Mouse (Mus musculus) liver, embryonic 14.5 days (tissue): Measurements from ENCODE around the gene Plau. TPM values are rescaled to one million over a fixed set of nuclear protein-coding genes. Genes with fewer than 3 reads are reported as not detected.

Experiments
- ATAC-seq: fragments of 200-750 bp; cut with Nextera tagmentation; 2 replicates; pipeline ENCODE4 v1.8.0; 2017; ENCODE audit warnings: moderate number of reproducible peaks, mild to moderate bottlenecking, moderate library complexity; ENCODE audit not compliant: insufficient read depth
- DNase-seq, 3 experiments: peaks; one replicate each; pipeline ENCODE4 v3.0.0-alpha.2; 2012 to 2013; ENCODE audit warnings: low read depth in 3 of 3, low spot score in 3 of 3
- H3K27ac ChIP-seq: fragments of 300-500 bp; sonication (generic); 2 replicates; pipeline ENCODE4 v1.5.1; 2014; ENCODE audit warnings: moderate library complexity, mild to moderate bottlenecking, control low read depth, inconsistent platforms
- H3K27me3 ChIP-seq: fragments of 300-500 bp; sonication (generic); 2 replicates; pipeline ENCODE4 v1.6.1; 2014; ENCODE audit warnings: mild to moderate bottlenecking, low read length, moderate library complexity; ENCODE audit not compliant: control insufficient read depth, insufficient read depth
- H3K36me3 ChIP-seq: fragments of 300-500 bp; sonication (generic); replicated peaks from 2 replicates; pipeline ENCODE4 v1.6.1; 2014; ENCODE audit warnings: low read depth; ENCODE audit not compliant: control insufficient read depth, insufficient read depth
- H3K4me1 ChIP-seq, 2 experiments: fragments of 200-500 bp in 1 of 2; fragments of 300-500 bp in 1 of 2; sonication (generic) in 1 of 2; replicated peaks; 2 replicates each; pipeline ENCODE4 v1.6.1; 2012 to 2014; ENCODE audit warnings: antibody characterized with exemption in 1 of 2, inconsistent platforms in 1 of 2, low read length in 1 of 2; ENCODE audit not compliant: control insufficient read depth in 2 of 2, insufficient read depth in 2 of 2
- H3K4me2 ChIP-seq: fragments of 300-500 bp; sonication (generic); 2 replicates; pipeline ENCODE4 v1.6.1; 2014; ENCODE audit warnings: low read depth, mild to moderate bottlenecking, control low read depth, moderate library complexity
- H3K4me3 ChIP-seq, 2 experiments: fragments of 200-500 bp in 1 of 2; fragments of 300-500 bp in 1 of 2; sonication (generic) in 1 of 2; 2 replicates each; pipeline ENCODE4 v1.5.1; 2012 to 2014; ENCODE audit warnings: low read depth in 2 of 2, low read length in 2 of 2, mild to moderate bottlenecking in 2 of 2, control low read depth in 1 of 2, inconsistent platforms in 1 of 2, moderate library complexity in 1 of 2; ENCODE audit not compliant: insufficient read depth in 1 of 2
- H3K9ac ChIP-seq: fragments of 300-500 bp; sonication (generic); replicated peaks from 2 replicates; pipeline ENCODE4 v1.6.1; 2014; ENCODE audit warnings: mild to moderate bottlenecking, control low read depth, moderate library complexity
- H3K9me3 ChIP-seq: fragments of 300-500 bp; sonication (generic); 2 replicates; pipeline ENCODE4 v1.6.1; 2016; ENCODE audit warnings: low read length, mixed read lengths; ENCODE audit not compliant: control insufficient read depth
- CTCF ChIP-seq: IDR thresholded peaks from 2 replicates; pipeline ENCODE4 v1.5.1; 2016; ENCODE audit warnings: antibody characterized with exemption, low read depth, control low read depth
- EP300 ChIP-seq: IDR thresholded peaks from 2 replicates; pipeline ENCODE4 v1.6.1; 2016; ENCODE audit warnings: antibody characterized with exemption, low read depth
- WGBS: fragments of 180-500 bp; shearing (Covaris S2); extraction: QIAGEN DNeasy Blood & Tissue Kit; methylation state at CpG from one replicate; pipeline ENCODE4 v1.1.7; 2014; ENCODE audit not compliant: insufficient replicate concordance; 5-methylcytosine and 5-hydroxymethylcytosine counted together
- polyA plus RNA-seq, 2 experiments: library from polyadenylated mRNA; depleted of rRNA in 1 of 2; stranded (reverse) in 1 of 2; unstranded in 1 of 2; fragments of >200 nt; fragmentation: Nextera tagmentation in 1 of 2; extraction: Ambion mirVana in 1 of 2; gene quantifications; 2 replicates each; pipeline versions ENCODE4 v1.2.1 to v1.2.3; 2012 to 2014

The Plau gene
- polyA plus RNA-seq, 2 experiments = 0.57 to 1.3 TPM

DNA sequence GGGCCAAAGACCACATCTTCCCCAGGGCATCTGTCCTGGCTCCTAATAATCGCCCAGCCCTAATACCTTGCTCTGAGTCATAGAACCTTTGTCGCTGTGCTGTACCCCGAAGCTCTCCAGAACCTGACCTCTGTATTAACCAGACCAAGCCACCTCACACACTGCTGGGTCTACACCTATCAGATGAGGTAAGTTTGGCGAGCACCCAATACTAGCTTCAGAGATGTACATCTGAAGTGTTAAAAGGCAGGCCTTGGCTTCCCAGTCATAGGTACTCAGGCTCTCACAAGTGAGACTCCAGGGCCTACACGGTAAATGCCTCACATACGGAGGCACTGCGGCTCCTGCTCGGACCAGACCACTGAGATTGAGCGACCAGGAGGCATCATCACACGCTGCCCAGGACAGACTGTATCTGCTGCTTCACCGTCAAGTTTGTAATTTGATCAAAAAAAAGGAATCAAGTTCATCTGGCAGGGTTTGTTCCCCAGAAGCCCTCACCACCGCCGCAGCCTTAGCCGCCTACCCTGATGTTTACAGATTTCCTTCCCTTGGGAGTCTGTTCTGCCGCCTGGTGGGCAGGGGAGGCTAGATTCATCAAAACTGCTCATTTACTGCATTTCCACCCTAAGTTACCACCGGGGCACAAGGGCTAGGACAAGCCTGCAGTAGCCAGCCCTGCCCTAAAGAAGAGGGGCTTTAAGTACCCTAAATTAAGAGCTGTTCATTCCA is 44.8 kb upstream of the Plau start:
- no peak for ATAC-seq
- no peak overlapping the region for H3K4me2 ChIP-seq

DNA sequence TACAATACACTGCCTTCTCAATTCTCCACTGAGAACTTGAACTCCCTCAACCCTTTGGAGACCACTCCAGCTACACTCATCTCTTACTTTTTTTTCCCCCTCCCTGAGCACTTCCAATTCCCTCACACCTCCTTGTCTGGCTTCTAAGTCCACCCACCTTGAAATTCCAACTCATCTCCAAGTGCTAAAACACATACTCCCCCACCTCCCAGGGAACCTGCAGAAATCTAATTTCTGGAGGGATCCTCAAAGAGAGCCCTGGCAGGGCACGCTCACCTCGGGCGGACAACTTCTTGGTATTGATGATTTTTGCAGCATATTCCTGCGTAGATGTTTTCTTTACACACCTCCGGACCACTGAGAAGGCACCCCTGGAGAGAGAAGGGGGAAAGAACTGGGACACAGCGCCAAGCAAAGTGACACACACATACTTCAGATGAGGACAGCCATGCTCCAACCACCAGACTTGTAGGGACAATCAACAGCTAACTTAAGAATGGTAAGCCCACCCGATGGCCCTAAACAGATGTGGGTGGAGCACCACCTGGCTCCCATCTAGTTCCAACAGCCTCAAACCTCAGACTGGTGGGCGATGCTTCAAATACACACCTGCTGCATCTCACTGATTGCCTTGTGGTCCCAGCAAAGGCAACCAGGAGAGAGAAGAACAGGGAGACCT is 44.1 kb upstream of the Plau start:
- ATAC-seq (no peak), DNase-seq (no peak)
- Histone ChIP-seq H3K9me3 (no peaks in the 10 kb centered on the region), H3K4me1 (peaks cover 0 to 10% of the 10 kb centered on the region in 2 experiments; a peak in 3 of 4 replicates), H3K4me3 (peak overlapping the region; percentile 60 to 88; a peak in 3 of 4 replicates), H3K27ac (no peak overlapping the region), H3K27me3 (no peaks in the 10 kb centered on the region), H3K4me2 (peak overlapping the region; percentile 91), H3K9ac (peak overlapping the region; percentile 66; the same call in 1 of the 2 replicates), H3K36me3 (no peaks in the 10 kb centered on the region)
- TF ChIP-seq CTCF (no peak), EP300 (no peak)
- 74% methylated on average over 8 of the region's 8 CpGs for WGBS

More for the DNA sequence above, 44.8 kb upstream of the Plau start:
- H3K4me3 ChIP-seq = no peak overlapping the region
- no peaks in the 10 kb centered on the region for H3K9me3 ChIP-seq
- peaks cover 0 to 13% of the 10 kb centered on the region in 2 experiments; a peak in 3 of 4 replicates for H3K4me1 ChIP-seq
- 80% methylated on average over 16 of the region's 16 CpGs for WGBS
- no peaks in the 10 kb centered on the region for H3K36me3 ChIP-seq
- H3K9ac ChIP-seq = no peak overlapping the region
- TF ChIP-seq EP300 (no peak), CTCF (peak; percentile 37; the same call in 1 of the 2 replicates)
- no peaks in the 10 kb centered on the region for H3K27me3 ChIP-seq
- H3K27ac ChIP-seq = no peak overlapping the region
- DNase-seq = no peak

DNA sequence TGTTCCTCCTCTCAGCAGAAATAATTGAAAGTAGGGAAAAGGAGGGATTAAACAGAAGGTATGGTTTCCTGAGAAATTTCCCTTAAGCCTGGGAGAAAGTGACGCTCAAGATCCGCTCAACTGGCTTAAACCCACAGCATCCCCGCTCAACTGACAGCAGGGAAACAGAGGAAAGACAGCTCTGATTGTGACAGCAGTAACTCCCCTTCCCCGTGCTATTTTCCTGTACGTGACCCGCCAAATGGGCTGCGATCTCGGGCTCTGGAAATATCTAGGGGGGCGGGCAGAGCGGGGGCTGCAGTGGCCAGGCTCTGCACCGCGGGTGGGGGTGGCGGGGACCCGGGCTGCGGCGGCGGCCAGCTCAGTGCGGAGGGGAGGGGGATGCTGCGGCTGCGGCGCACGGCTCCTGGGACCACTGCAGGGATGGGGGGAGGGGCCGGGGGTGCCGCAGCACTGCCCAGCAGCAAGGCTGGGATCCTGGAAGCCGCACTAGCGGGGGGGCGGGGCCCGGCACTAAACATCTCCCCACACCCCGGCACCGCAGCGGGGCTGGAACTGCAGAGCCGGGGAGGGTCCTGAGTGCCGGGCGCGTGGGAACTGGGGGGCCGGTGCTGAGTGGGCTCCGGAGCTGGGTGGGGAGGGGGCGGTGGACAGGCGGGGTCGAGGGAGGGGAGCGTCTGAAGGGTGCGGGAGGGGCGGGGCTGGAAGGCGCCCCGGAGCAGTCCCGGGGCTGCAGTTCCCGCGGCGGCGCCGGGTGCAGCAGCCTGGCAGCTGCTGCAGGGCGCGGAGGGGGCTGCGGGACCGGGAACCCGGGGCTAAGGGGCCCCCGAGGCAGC is 43.3 kb upstream of the Plau start:
- Histone ChIP-seq H3K4me1 (peaks cover 0 to 10% of the 10 kb centered on the region in 2 experiments; a peak in 3 of 4 replicates), H3K27me3 (no peaks in the 10 kb centered on the region), H3K27ac (no peak overlapping the region), H3K4me3 (peak overlapping the region; percentile 60 to 88), H3K9ac (peak overlapping the region; percentile 66), H3K4me2 (peak overlapping the region; percentile 91), H3K36me3 (no peaks in the 10 kb centered on the region), H3K9me3 (no peaks in the 10 kb centered on the region)
- TF ChIP-seq CTCF (no peak), EP300 (no peak)
- WGBS = 2% methylated on average over 55 of the region's 57 CpGs
- no peak for DNase-seq
- ATAC-seq = peak; percentile 23; the same call in 1 of the 2 replicates

DNA sequence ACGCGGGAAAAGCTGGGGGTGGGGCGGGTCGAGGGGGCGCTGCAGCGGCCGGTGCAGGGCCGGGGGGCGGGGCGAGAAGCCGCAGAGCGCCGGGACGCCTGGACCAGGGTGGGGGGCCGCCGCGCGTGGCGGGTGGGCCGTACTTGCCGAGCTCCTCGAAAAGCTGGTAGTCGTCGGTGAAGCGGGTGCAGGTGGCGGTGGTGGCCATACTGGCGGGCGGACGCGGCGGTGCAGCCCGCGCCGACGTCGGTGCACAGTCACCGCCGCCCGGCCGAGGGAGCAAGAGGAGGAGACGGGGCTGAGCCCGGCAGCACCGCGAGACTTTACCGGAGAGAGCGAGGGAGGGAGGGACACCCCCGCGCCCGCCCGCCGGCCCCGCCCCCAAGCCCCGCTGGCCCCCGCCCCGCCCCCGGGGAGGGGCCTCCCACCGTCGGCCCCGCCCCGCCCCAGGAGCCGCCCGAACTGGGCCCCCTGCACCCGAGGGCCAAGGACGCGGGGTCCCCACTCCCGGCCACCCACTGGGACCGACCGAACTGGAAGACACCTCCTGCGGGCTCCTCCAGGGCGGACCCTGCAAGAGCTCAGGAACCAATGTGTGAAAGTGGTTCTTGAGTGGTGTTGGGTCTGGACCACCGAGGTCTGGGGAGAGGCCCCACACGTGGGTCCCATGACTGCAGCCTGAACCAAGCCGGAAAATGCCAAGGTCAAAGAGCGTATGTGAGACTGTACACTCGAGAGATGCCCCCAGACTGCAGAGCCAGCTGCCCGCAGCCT is 42.5 kb upstream of the Plau start, which contains the start of gene Camk2g:
Gene Camk2g (minus strand): TSS at position 331 of the 774 bp plus-strand sequence.
- peak; percentile 69 to 77 (median 71) for DNase-seq
- peaks cover 0 to 10% of the 10 kb centered on the region in 2 experiments; a peak in 3 of 4 replicates for H3K4me1 ChIP-seq
- H3K27me3 ChIP-seq = no peaks in the 10 kb centered on the region
- peak within 1 kb of the TSS; percentile 60 to 88 for H3K4me3 ChIP-seq
- no peaks in the 10 kb centered on the region for H3K36me3 ChIP-seq
- H3K9ac ChIP-seq = peak within 1 kb of the TSS; percentile 66
- peak within 1 kb of the TSS; percentile 91 for H3K4me2 ChIP-seq
- WGBS = under 1% methylated on average over 50 of the region's 76 CpGs
- no peak for TF ChIP-seq EP300
- TF ChIP-seq CTCF = no peak
- peak within 1 kb of the TSS; percentile 6; the same call in 1 of the 2 replicates for H3K27ac ChIP-seq
- ATAC-seq = peak; percentile 95
- H3K9me3 ChIP-seq = no peaks in the 10 kb centered on the region
